Mouse (Mus musculus): ENCODE measurements around the gene Trim24. TPM values are rescaled to one million over a fixed set of nuclear protein-coding genes. Genes with fewer than 3 reads are reported as not detected.
"Not testable (repeated sequence)": the region's sequence is repeated elsewhere in the genome, so short reads cannot be mapped to it uniquely, and the experiment has no call there.

Gene Trim24
- polyA plus RNA-seq (2015; fragmentation: Nextera tagmentation; extraction: Ambion mirVana): 7.8 and 8.2 TPM in 2 replicates

DNA sequence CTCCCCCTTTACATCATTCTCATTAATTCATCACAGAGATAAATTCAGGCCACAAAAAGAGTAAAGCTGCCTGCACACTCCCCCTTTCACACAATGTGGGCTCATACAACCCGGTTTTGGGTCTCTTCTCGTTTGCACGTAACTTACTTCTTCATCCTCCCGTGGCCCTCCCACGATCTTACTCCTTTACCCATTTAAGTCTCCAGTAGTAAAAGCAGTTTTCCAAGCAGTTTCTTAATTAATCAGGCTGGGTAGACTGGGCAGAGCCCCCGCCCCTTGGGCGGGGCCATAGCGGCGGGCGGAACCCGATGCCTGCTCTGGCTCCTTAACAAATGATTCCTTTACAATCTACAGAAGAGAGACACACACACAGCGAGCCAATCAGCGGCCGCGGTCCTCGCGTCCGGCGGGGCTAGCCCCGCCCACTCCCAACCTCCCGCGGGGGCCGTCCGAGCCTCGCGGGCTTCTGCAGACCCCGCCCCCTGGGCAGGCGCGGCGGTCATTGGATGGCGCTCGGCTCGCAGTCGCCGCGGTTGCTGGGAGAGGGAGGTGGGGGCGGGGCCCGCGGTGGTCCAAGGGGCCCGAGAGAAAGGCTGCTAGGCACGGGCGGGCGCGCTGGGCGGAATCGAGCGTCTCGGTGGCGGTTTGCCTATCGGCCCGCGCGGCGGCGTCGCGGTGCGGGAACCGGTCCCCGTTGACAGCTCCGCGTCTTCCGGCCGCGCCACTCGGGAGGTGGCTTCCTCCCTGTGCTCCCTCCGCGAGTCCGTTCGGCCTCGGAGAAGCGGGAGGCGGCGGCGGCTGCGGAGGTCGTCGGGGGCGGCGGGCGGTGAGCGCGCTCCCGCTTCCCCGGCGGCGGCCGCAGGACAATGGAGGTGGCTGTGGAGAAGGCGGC, at the start of gene Trim24:
Gene Trim24 (plus strand): TSS at position 567 of the 892 bp plus-strand sequence.
- H3K4me1 ChIP-seq (ENCODE audit: control insufficient read depth, insufficient read depth, low read length): no peaks in the 10 kb centered on the region
- WGBS: under 1% methylated on average over 88 of the region's 89 CpGs
- H3K4me2 ChIP-seq (ENCODE audit: low read depth, low read length): peak within 1 kb of the TSS; percentile 61
- ATAC-seq (replicated peaks; ENCODE audit: extremely low read depth, insufficient read depth, low FRiP score): peak; percentile 99
- H3K27ac ChIP-seq (ENCODE audit: low read length): peak within 1 kb of the TSS; percentile 93
- H3K4me3 ChIP-seq (ENCODE audit: low read length): peak within 1 kb of the TSS; percentile 78
- H3K36me3 ChIP-seq (ENCODE audit: control insufficient read depth, insufficient read depth): peaks cover 18% of the 10 kb centered on the region
- no peaks in the 10 kb centered on the region for H3K27me3 ChIP-seq (ENCODE audit: control insufficient read depth, insufficient read depth, low read length)
- H3K9me3 ChIP-seq (replicated peaks; ENCODE audit: control insufficient read depth, low read length): peaks cover 29% of the 10 kb centered on the region
- H3K9ac ChIP-seq (ENCODE audit: low read length): peak within 1 kb of the TSS; percentile 92

DNA sequence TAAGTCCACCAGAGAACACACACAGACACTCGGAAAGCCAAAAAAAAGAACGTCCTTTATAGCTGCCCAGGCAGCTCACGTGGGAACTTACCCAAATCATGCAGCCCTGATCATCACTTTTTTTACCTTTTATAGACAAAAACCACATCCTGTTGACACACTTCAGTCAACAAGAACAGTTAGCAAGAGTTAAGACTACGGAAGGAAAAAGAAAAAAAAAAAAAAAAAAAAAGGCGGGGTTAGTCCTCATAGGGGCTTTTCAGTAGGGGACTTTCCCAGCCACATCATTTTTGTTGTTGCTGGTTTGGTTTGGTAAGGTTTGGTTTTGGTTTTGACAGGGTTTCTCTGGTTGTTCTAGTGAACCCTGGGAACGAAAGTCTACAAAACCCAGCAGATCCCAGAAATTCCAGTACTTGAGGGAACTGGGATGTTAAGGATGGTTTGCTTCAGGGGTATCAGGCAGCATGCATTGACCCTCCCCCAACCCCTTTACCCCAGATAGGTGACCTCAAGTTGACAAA, 49.0 kb upstream of the Trim24 start:
- Histone ChIP-seq H3K4me2 (ENCODE audit: low read depth, low read length) (no peak overlapping the region), H3K9me3 (replicated peaks; ENCODE audit: control insufficient read depth, low read length) (no peaks in the 10 kb centered on the region), H3K4me1 (ENCODE audit: control insufficient read depth, insufficient read depth, low read length) (no peaks in the 10 kb centered on the region), H3K9ac (ENCODE audit: low read length) (no peak overlapping the region), H3K4me3 (ENCODE audit: low read length) (no peak overlapping the region), H3K36me3 (ENCODE audit: control insufficient read depth, insufficient read depth) (no peaks in the 10 kb centered on the region), H3K27ac (ENCODE audit: low read length) (no peak overlapping the region), H3K27me3 (ENCODE audit: control insufficient read depth, insufficient read depth, low read length) (no peaks in the 10 kb centered on the region)
- 73% methylated on average over 6 of the region's 6 CpGs for WGBS
- no peak for ATAC-seq (replicated peaks; ENCODE audit: extremely low read depth, insufficient read depth, low FRiP score)

DNA sequence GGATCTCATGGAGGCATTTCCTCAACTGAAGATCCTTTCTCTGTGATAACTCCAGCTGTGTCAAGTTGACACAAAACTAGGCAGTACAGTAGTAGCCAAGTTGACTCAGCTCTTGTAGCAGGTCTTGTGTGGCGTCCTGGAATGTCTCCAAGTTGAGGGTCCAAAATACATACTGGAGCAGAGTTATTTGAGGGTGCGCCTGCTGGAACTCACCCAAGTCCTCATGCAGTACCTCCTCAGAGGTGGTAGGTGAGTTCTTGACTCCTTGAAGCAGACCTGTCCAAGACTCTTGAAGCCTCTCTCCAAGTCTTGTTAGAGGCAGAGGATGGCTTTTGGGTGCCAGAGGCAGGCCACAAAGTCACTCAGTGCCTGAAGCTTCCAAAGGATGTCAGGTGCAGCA, 48.2 kb upstream of the Trim24 start:
- no peak for ATAC-seq (replicated peaks; ENCODE audit: extremely low read depth, insufficient read depth, low FRiP score)
- WGBS: 82% methylated on average over 2 of the region's 2 CpGs

GRCm38 (mm10) chr6:37823731-37824130, 46.9 kb upstream of the Trim24 start:
- H3K9me3 ChIP-seq (replicated peaks; ENCODE audit: control insufficient read depth, low read length): no peaks in the 10 kb centered on the region
- no peaks in the 10 kb centered on the region for H3K36me3 ChIP-seq (ENCODE audit: control insufficient read depth, insufficient read depth)
- 81% methylated on average over 4 of the region's 4 CpGs for WGBS
- H3K4me3 ChIP-seq (ENCODE audit: low read length): no peak overlapping the region
- H3K9ac ChIP-seq (ENCODE audit: low read length): no peak overlapping the region
- H3K27me3 ChIP-seq (ENCODE audit: control insufficient read depth, insufficient read depth, low read length): no peaks in the 10 kb centered on the region
- ATAC-seq (replicated peaks; ENCODE audit: extremely low read depth, insufficient read depth, low FRiP score): no peak
- H3K4me1 ChIP-seq (ENCODE audit: control insufficient read depth, insufficient read depth, low read length): no peaks in the 10 kb centered on the region
- H3K4me2 ChIP-seq (ENCODE audit: low read depth, low read length): no peak overlapping the region
- no peak overlapping the region for H3K27ac ChIP-seq (ENCODE audit: low read length)

More for the DNA sequence above, 48.2 kb upstream of the Trim24 start:
- Histone ChIP-seq H3K27ac (ENCODE audit: low read length) (no peak overlapping the region), H3K27me3 (ENCODE audit: control insufficient read depth, insufficient read depth, low read length) (no peaks in the 10 kb centered on the region), H3K4me1 (ENCODE audit: control insufficient read depth, insufficient read depth, low read length) (no peaks in the 10 kb centered on the region), H3K9ac (ENCODE audit: low read length) (no peak overlapping the region), H3K9me3 (replicated peaks; ENCODE audit: control insufficient read depth, low read length) (no peaks in the 10 kb centered on the region), H3K36me3 (ENCODE audit: control insufficient read depth, insufficient read depth) (no peaks in the 10 kb centered on the region), H3K4me3 (ENCODE audit: low read length) (no peak overlapping the region), H3K4me2 (ENCODE audit: low read depth, low read length) (no peak overlapping the region)

DNA sequence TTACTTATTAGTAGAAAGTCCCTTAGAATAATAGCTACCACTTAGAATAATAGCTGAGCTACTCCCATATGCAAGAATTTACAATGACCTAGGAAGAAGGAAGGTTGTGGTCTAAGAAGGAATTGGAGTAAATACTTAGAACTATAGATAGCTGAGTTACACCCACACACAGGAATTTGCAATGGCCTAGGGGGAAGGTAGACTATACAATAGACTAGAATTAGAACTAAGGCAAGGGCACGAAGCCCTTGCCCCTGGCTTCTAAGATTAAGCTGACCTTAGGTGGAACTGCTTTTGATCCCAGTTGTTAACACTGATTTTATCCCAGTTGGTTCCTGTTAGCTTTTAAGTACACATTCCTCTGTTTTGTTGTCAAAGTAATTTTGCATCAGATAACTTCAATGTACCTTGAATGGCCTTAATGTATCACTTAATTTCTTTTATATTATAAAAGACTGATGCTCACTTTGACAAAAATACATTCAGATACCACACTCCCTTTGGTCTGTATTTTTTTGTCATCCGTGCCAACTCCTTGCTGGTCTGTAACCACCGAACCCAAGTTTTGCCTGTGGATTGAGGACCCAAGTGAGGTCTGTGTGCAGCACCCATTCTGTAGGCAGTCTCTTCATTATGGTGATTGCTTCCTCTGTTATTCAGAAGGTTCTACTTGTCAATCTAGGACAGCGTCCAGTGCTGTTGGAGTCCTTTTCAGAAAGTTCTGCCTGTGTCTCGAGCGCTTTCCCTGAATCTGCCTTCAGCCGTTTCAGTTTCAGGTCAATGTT, 45.1 kb upstream of the Trim24 start:
- H3K4me3 ChIP-seq (ENCODE audit: low read length); H3K9me3 ChIP-seq (replicated peaks; ENCODE audit: control insufficient read depth, low read length); H3K9ac ChIP-seq (ENCODE audit: low read length); H3K27ac ChIP-seq (ENCODE audit: low read length); H3K27me3 ChIP-seq (ENCODE audit: control insufficient read depth, insufficient read depth, low read length); H3K4me1 ChIP-seq (ENCODE audit: control insufficient read depth, insufficient read depth, low read length); H3K36me3 ChIP-seq (ENCODE audit: control insufficient read depth, insufficient read depth); ATAC-seq (replicated peaks; ENCODE audit: extremely low read depth, insufficient read depth, low FRiP score); H3K4me2 ChIP-seq (ENCODE audit: low read depth, low read length): not testable (repeated sequence)
- WGBS: 81% methylated on average over 7 of the region's 7 CpGs

DNA sequence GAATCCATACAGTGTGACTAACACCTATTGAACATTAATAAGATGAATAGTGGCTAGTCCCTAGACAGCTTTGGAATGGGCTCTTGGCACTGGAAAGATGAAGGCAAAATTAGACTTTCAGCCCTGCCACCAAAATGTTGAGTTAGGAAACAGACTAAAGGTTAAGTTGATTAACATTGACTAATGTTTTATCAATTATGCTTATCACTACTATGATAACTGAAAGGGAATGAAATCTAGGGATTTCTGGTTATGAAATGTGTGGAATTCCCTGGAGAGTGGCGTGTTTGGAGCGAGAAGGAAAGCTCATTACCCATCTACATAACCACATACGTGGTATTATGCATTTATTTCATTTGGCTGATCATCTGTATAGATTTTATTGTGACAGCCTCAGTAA, 41.7 kb upstream of the Trim24 start:
- Histone ChIP-seq H3K9ac (ENCODE audit: low read length) (no peak overlapping the region), H3K4me2 (ENCODE audit: low read depth, low read length) (no peak overlapping the region), H3K36me3 (ENCODE audit: control insufficient read depth, insufficient read depth) (no peaks in the 10 kb centered on the region), H3K4me1 (ENCODE audit: control insufficient read depth, insufficient read depth, low read length) (no peaks in the 10 kb centered on the region), H3K27ac (ENCODE audit: low read length) (no peak overlapping the region), H3K9me3 (replicated peaks; ENCODE audit: control insufficient read depth, low read length) (peaks cover 11% of the 10 kb centered on the region), H3K27me3 (ENCODE audit: control insufficient read depth, insufficient read depth, low read length) (no peaks in the 10 kb centered on the region), H3K4me3 (ENCODE audit: low read length) (no peak overlapping the region)
- no peak for ATAC-seq (replicated peaks; ENCODE audit: extremely low read depth, insufficient read depth, low FRiP score)
- WGBS: 88% methylated on average over 3 of the region's 3 CpGs

GRCm38 (mm10) chr6:37829631-37830030, 41.0 kb upstream of the Trim24 start:
- no peaks in the 10 kb centered on the region for H3K4me1 ChIP-seq (ENCODE audit: control insufficient read depth, insufficient read depth, low read length)
- no peak overlapping the region for H3K4me2 ChIP-seq (ENCODE audit: low read depth, low read length)
- no peaks in the 10 kb centered on the region for H3K27me3 ChIP-seq (ENCODE audit: control insufficient read depth, insufficient read depth, low read length)
- no peak overlapping the region for H3K9ac ChIP-seq (ENCODE audit: low read length)
- ATAC-seq (replicated peaks; ENCODE audit: extremely low read depth, insufficient read depth, low FRiP score): no peak
- no peak overlapping the region for H3K27ac ChIP-seq (ENCODE audit: low read length)
- no peaks in the 10 kb centered on the region for H3K36me3 ChIP-seq (ENCODE audit: control insufficient read depth, insufficient read depth)
- peaks cover 11% of the 10 kb centered on the region for H3K9me3 ChIP-seq (replicated peaks; ENCODE audit: control insufficient read depth, low read length)
- H3K4me3 ChIP-seq (ENCODE audit: low read length): no peak overlapping the region

GRCm38 (mm10) chr6:37833691-37834090, 36.9 kb upstream of the Trim24 start:
- no peak overlapping the region for H3K4me2 ChIP-seq (ENCODE audit: low read depth, low read length)
- 69% methylated on average over 1 of the region's 1 CpGs for WGBS
- H3K27me3 ChIP-seq (ENCODE audit: control insufficient read depth, insufficient read depth, low read length): no peaks in the 10 kb centered on the region
- H3K4me3 ChIP-seq (ENCODE audit: low read length): no peak overlapping the region
- H3K9me3 ChIP-seq (replicated peaks; ENCODE audit: control insufficient read depth, low read length): peaks cover 11% of the 10 kb centered on the region
- H3K4me1 ChIP-seq (ENCODE audit: control insufficient read depth, insufficient read depth, low read length): no peaks in the 10 kb centered on the region
- H3K36me3 ChIP-seq (ENCODE audit: control insufficient read depth, insufficient read depth): no peaks in the 10 kb centered on the region
- no peak overlapping the region for H3K9ac ChIP-seq (ENCODE audit: low read length)
- ATAC-seq (replicated peaks; ENCODE audit: extremely low read depth, insufficient read depth, low FRiP score): no peak
- H3K27ac ChIP-seq (ENCODE audit: low read length): no peak overlapping the region

All from heart, embryonic 16.5 days (tissue).